Mouse (Mus musculus) liver, adult (tissue): ENCODE results near the gene Arpc1b.

ENCODE experiments used
- GATA4 ChIP-seq: IDR thresholded peaks from 2 replicates; pipeline ENCODE4 v1.6.1; 2014; ENCODE audit warnings: mild to moderate bottlenecking, low read length; ENCODE audit not compliant: insufficient replicate concordance

Gene Arpc1b

GRCm38 (mm10) chr5:145114071-145114605 is at the start of gene Arpc1b:
Gene Arpc1b (plus strand): TSS chr5:145114215.
- TF ChIP-seq GATA4 = no peak

GRCm38 (mm10) chr5:145064765-145065340 is 49.2 kb upstream of the Arpc1b start:
- no peak for TF ChIP-seq GATA4

- TF ChIP-seq GATA4 = no peak
These were observed 45.2 kb upstream of the Arpc1b start for GRCm38 (mm10) chr5:145068863-145069262.

GRCm38 (mm10) chr5:145069707-145070106 is 44.3 kb upstream of the Arpc1b start:
- no peak for TF ChIP-seq GATA4

- no peak for TF ChIP-seq GATA4
These were observed 42.7 kb upstream of the Arpc1b start for GRCm38 (mm10) chr5:145071342-145071741.

GRCm38 (mm10) chr5:145075081-145075480 is 38.9 kb upstream of the Arpc1b start:
- no peak for TF ChIP-seq GATA4

GRCm38 (mm10) chr5:145081866-145082613 is 32.0 kb upstream of the Arpc1b start:
- no peak for TF ChIP-seq GATA4

GRCm38 (mm10) chr5:145083632-145084451 is 30.2 kb upstream of the Arpc1b start, which contains the start of the genes Arpc1a and Kpna7:
Gene Arpc1a (plus strand): TSS chr5:145083830.
Gene Kpna7 (minus strand): TSS chr5:145084030.
- TF ChIP-seq GATA4 = no peak

GRCm38 (mm10) chr5:145084822-145085221 is 29.2 kb upstream of the Arpc1b start:
- no peak for TF ChIP-seq GATA4

- TF ChIP-seq GATA4 = no peak
These were observed 25.8 kb upstream of the Arpc1b start for GRCm38 (mm10) chr5:145088186-145088585.

- TF ChIP-seq GATA4 = no peak
These were observed 24.1 kb upstream of the Arpc1b start for GRCm38 (mm10) chr5:145089878-145090277.

- no peak for TF ChIP-seq GATA4
These were observed 17.8 kb upstream of the Arpc1b start for GRCm38 (mm10) chr5:145096195-145096594.

- TF ChIP-seq GATA4 = no peak
These were observed 15.6 kb upstream of the Arpc1b start for GRCm38 (mm10) chr5:145098340-145098821.

GRCm38 (mm10) chr5:145100960-145101359 is 13.1 kb upstream of the Arpc1b start:
- no peak for TF ChIP-seq GATA4

- no peak for TF ChIP-seq GATA4
These were observed 11.3 kb upstream of the Arpc1b start for GRCm38 (mm10) chr5:145102706-145103105.
